Mouse (Mus musculus): Measurements from ENCODE around the gene Dip2b.

- TF ChIP-seq CTCF (IDR thresholded peaks at IDR 0.05; ENCODE audit: insufficient read depth, low read depth, low read length) (no peak), POLR2A (IDR thresholded peaks at IDR 0.05; ENCODE audit: insufficient read depth, low read depth, low read length) (no peak)
These were observed 43.6 kb downstream of the Dip2b start for GRCm38 (mm10) chr15:100082052-100082451.

Data from olfactory bulb, adult 2 months (tissue).